Mouse (Mus musculus) E14TG2a.4 (cell line): ENCODE data around the gene Pogk.

ENCODE experiments used
- CTCF ChIP-seq: conservative IDR thresholded peaks from 2 replicates; pipeline ENCODE4 v1.5.1; 2014; ENCODE audit warnings: low read length
- NANOG ChIP-seq: IDR thresholded peaks from 2 replicates; pipeline ENCODE4 v1.6.1; 2014; ENCODE audit warnings: borderline replicate concordance, low read length, mixed read lengths
- POU5F1 ChIP-seq: IDR thresholded peaks from 2 replicates; pipeline ENCODE4 v1.6.1; 2014; ENCODE audit warnings: low read length, borderline replicate concordance

DNA sequence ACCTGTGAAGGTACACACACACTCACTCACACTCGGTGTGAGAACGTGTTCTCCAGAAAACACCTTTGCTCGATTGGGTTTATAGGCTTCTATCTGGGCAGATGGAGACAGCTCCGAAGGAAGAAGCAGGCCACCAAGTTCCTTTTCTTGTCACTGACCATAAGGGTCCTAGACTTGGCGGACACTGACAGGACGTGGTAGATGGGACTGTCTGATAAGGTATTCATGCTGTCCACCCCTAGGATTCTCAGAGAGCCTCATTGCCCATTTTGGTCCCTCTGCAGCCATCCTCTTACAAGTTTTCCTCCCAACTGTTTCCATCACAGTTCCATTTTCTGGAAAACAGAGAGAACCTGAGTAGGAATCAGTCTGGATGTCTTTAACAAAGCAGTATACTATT is 13.3 kb downstream of the Pogk start:
- TF ChIP-seq CTCF, result no peak
- TF ChIP-seq NANOG, result no peak
- no peak for TF ChIP-seq POU5F1
